Mouse (Mus musculus): Measurements from ENCODE around the gene Hmgn5. TPM values are rescaled to one million over a fixed set of nuclear protein-coding genes. Genes with fewer than 3 reads are reported as not detected.

Gene Hmgn5
- 18.4 and 21.9 TPM in 2 replicates for polyA plus RNA-seq (2015; fragmentation: Nextera tagmentation; extraction: Ambion mirVana)

GRCm38 (mm10) chrX:109013283-109013682, at the start of gene Hmgn5:
Gene Hmgn5, minus strand, starts transcription at chrX:109013404.
- Histone ChIP-seq H3K4me1 (ENCODE audit: control insufficient read depth, insufficient read depth, low read length) (no peaks in the 10 kb centered on the region), H3K4me3 (ENCODE audit: low read length) (peak within 1 kb of the TSS; percentile 55), H3K36me3 (ENCODE audit: control insufficient read depth, insufficient read depth, low read length) (no peaks in the 10 kb centered on the region), H3K27me3 (replicated peaks; ENCODE audit: control insufficient read depth, insufficient read depth, low read length) (no peaks in the 10 kb centered on the region), H3K27ac (ENCODE audit: low read length) (peak within 1 kb of the TSS; percentile 78), H3K4me2 (ENCODE audit: low read depth, low read length) (peak within 1 kb of the TSS; percentile 52), H3K9ac (ENCODE audit: low read depth, low read length) (peak within 1 kb of the TSS; percentile 58), H3K9me3 (ENCODE audit: control insufficient read depth, low read length) (no peaks in the 10 kb centered on the region)
- 18% methylated on average over 25 of the region's 25 CpGs for WGBS
- ATAC-seq, result peak; percentile 99

- H3K4me3 ChIP-seq (ENCODE audit: low read length), result no peak overlapping the region
- H3K36me3 ChIP-seq (ENCODE audit: control insufficient read depth, insufficient read depth, low read length), result no peaks in the 10 kb centered on the region
- H3K4me2 ChIP-seq (ENCODE audit: low read depth, low read length), result no peak overlapping the region
- no peaks in the 10 kb centered on the region for H3K4me1 ChIP-seq (ENCODE audit: control insufficient read depth, insufficient read depth, low read length)
- H3K9ac ChIP-seq (ENCODE audit: low read depth, low read length), result no peak overlapping the region
- no peaks in the 10 kb centered on the region for H3K27me3 ChIP-seq (replicated peaks; ENCODE audit: control insufficient read depth, insufficient read depth, low read length)
- no peak overlapping the region for H3K27ac ChIP-seq (ENCODE audit: low read length)
- WGBS, result 71% methylated on average over 1 of the region's 1 CpGs
- no peak for ATAC-seq
- no peaks in the 10 kb centered on the region for H3K9me3 ChIP-seq (ENCODE audit: control insufficient read depth, low read length)
These were observed 34.6 kb upstream of the Hmgn5 start for GRCm38 (mm10) chrX:109047773-109048172.

- H3K36me3 ChIP-seq (ENCODE audit: control insufficient read depth, insufficient read depth, low read length), result no peaks in the 10 kb centered on the region
- H3K27me3 ChIP-seq (replicated peaks; ENCODE audit: control insufficient read depth, insufficient read depth, low read length), result no peaks in the 10 kb centered on the region
- H3K27ac ChIP-seq (ENCODE audit: low read length), result no peak overlapping the region
- ATAC-seq, result no peak
- WGBS, result 73% methylated on average over 1 of the region's 1 CpGs
- no peaks in the 10 kb centered on the region for H3K4me1 ChIP-seq (ENCODE audit: control insufficient read depth, insufficient read depth, low read length)
- no peak overlapping the region for H3K4me3 ChIP-seq (ENCODE audit: low read length)
- H3K4me2 ChIP-seq (ENCODE audit: low read depth, low read length), result no peak overlapping the region
- H3K9ac ChIP-seq (ENCODE audit: low read depth, low read length), result no peak overlapping the region
- no peaks in the 10 kb centered on the region for H3K9me3 ChIP-seq (ENCODE audit: control insufficient read depth, low read length)
These were observed 13.0 kb upstream of the Hmgn5 start for GRCm38 (mm10) chrX:109026224-109026623.

GRCm38 (mm10) chrX:109020858-109021257, 7.7 kb upstream of the Hmgn5 start:
- no peaks in the 10 kb centered on the region for H3K9me3 ChIP-seq (ENCODE audit: control insufficient read depth, low read length)
- no peak overlapping the region for H3K4me2 ChIP-seq (ENCODE audit: low read depth, low read length)
- no peaks in the 10 kb centered on the region for H3K27me3 ChIP-seq (replicated peaks; ENCODE audit: control insufficient read depth, insufficient read depth, low read length)
- no peak for ATAC-seq
- H3K4me1 ChIP-seq (ENCODE audit: control insufficient read depth, insufficient read depth, low read length), result no peaks in the 10 kb centered on the region
- no peaks in the 10 kb centered on the region for H3K36me3 ChIP-seq (ENCODE audit: control insufficient read depth, insufficient read depth, low read length)
- no peak overlapping the region for H3K9ac ChIP-seq (ENCODE audit: low read depth, low read length)
- H3K4me3 ChIP-seq (ENCODE audit: low read length), result no peak overlapping the region
- 35% methylated on average over 2 of the region's 2 CpGs for WGBS
- H3K27ac ChIP-seq (ENCODE audit: low read length), result no peak overlapping the region

- H3K4me1 ChIP-seq (ENCODE audit: control insufficient read depth, insufficient read depth, low read length), result no peaks in the 10 kb centered on the region
- ATAC-seq, result no peak
- peak overlapping the region; percentile 55 for H3K4me3 ChIP-seq (ENCODE audit: low read length)
- H3K4me2 ChIP-seq (ENCODE audit: low read depth, low read length), result peak overlapping the region; percentile 52
- no peaks in the 10 kb centered on the region for H3K36me3 ChIP-seq (ENCODE audit: control insufficient read depth, insufficient read depth, low read length)
- no peak overlapping the region for H3K27ac ChIP-seq (ENCODE audit: low read length)
- H3K27me3 ChIP-seq (replicated peaks; ENCODE audit: control insufficient read depth, insufficient read depth, low read length), result no peaks in the 10 kb centered on the region
- WGBS, result 29% methylated on average over 4 of the region's 4 CpGs
- no peak overlapping the region for H3K9ac ChIP-seq (ENCODE audit: low read depth, low read length)
- no peaks in the 10 kb centered on the region for H3K9me3 ChIP-seq (ENCODE audit: control insufficient read depth, low read length)
These were observed 962 bp upstream of the Hmgn5 start for GRCm38 (mm10) chrX:109014166-109014565.

GRCm38 (mm10) chrX:109013686-109014085, 482 bp upstream of the Hmgn5 start:
- H3K27me3 ChIP-seq (replicated peaks; ENCODE audit: control insufficient read depth, insufficient read depth, low read length), result no peaks in the 10 kb centered on the region
- no peaks in the 10 kb centered on the region for H3K36me3 ChIP-seq (ENCODE audit: control insufficient read depth, insufficient read depth, low read length)
- peak overlapping the region; percentile 52 for H3K4me2 ChIP-seq (ENCODE audit: low read depth, low read length)
- ATAC-seq, result peak; percentile 83
- H3K9me3 ChIP-seq (ENCODE audit: control insufficient read depth, low read length), result no peaks in the 10 kb centered on the region
- peak overlapping the region; percentile 55 for H3K9ac ChIP-seq (ENCODE audit: low read depth, low read length)
- peak overlapping the region; percentile 78 for H3K27ac ChIP-seq (ENCODE audit: low read length)
- peak overlapping the region; percentile 55 for H3K4me3 ChIP-seq (ENCODE audit: low read length)
- no peaks in the 10 kb centered on the region for H3K4me1 ChIP-seq (ENCODE audit: control insufficient read depth, insufficient read depth, low read length)
- WGBS, result 13% methylated on average over 17 of the region's 17 CpGs

GRCm38 (mm10) chrX:109012371-109013031, 703 bp downstream of the Hmgn5 start:
- ATAC-seq, result peak; percentile 81
- H3K27ac ChIP-seq (ENCODE audit: low read length), result peak overlapping the region; percentile 70
- H3K9ac ChIP-seq (ENCODE audit: low read depth, low read length), result peak overlapping the region; percentile 58
- no peaks in the 10 kb centered on the region for H3K27me3 ChIP-seq (replicated peaks; ENCODE audit: control insufficient read depth, insufficient read depth, low read length)
- no peaks in the 10 kb centered on the region for H3K36me3 ChIP-seq (ENCODE audit: control insufficient read depth, insufficient read depth, low read length)
- 20% methylated on average over 23 of the region's 23 CpGs for WGBS
- peak overlapping the region; percentile 55 for H3K4me3 ChIP-seq (ENCODE audit: low read length)
- no peaks in the 10 kb centered on the region for H3K4me1 ChIP-seq (ENCODE audit: control insufficient read depth, insufficient read depth, low read length)
- H3K9me3 ChIP-seq (ENCODE audit: control insufficient read depth, low read length), result no peaks in the 10 kb centered on the region
- peak overlapping the region; percentile 50 for H3K4me2 ChIP-seq (ENCODE audit: low read depth, low read length)

GRCm38 (mm10) chrX:109011611-109012185, 1.5 kb downstream of the Hmgn5 start:
- Histone ChIP-seq H3K27ac (ENCODE audit: low read length) (no peak overlapping the region), H3K9ac (ENCODE audit: low read depth, low read length) (peak overlapping the region; percentile 58; the same call in 1 of the 2 replicates), H3K9me3 (ENCODE audit: control insufficient read depth, low read length) (no peaks in the 10 kb centered on the region), H3K4me3 (ENCODE audit: low read length) (peak overlapping the region; percentile 55), H3K36me3 (ENCODE audit: control insufficient read depth, insufficient read depth, low read length) (no peaks in the 10 kb centered on the region), H3K27me3 (replicated peaks; ENCODE audit: control insufficient read depth, insufficient read depth, low read length) (no peaks in the 10 kb centered on the region), H3K4me2 (ENCODE audit: low read depth, low read length) (peak overlapping the region; percentile 50), H3K4me1 (ENCODE audit: control insufficient read depth, insufficient read depth, low read length) (no peaks in the 10 kb centered on the region)
- ATAC-seq, result no peak
- 27% methylated on average over 13 of the region's 13 CpGs for WGBS

- 64% methylated on average over 4 of the region's 4 CpGs for WGBS
- H3K4me2 ChIP-seq (ENCODE audit: low read depth, low read length), result no peak overlapping the region
- H3K4me1 ChIP-seq (ENCODE audit: control insufficient read depth, insufficient read depth, low read length), result no peaks in the 10 kb centered on the region
- H3K27ac ChIP-seq (ENCODE audit: low read length), result no peak overlapping the region
- no peaks in the 10 kb centered on the region for H3K27me3 ChIP-seq (replicated peaks; ENCODE audit: control insufficient read depth, insufficient read depth, low read length)
- ATAC-seq, result peak; percentile 36; the same call in 1 of the 2 replicates
- H3K9ac ChIP-seq (ENCODE audit: low read depth, low read length), result no peak overlapping the region
- H3K4me3 ChIP-seq (ENCODE audit: low read length), result no peak overlapping the region
- H3K36me3 ChIP-seq (ENCODE audit: control insufficient read depth, insufficient read depth, low read length), result no peaks in the 10 kb centered on the region
- H3K9me3 ChIP-seq (ENCODE audit: control insufficient read depth, low read length), result no peaks in the 10 kb centered on the region
These were observed 11.9 kb downstream of the Hmgn5 start for GRCm38 (mm10) chrX:109001277-109001676.
